Mouse (Mus musculus): ENCODE results near the gene Sdf2l1.

The Sdf2l1 gene

GRCm38 (mm10) chr16:17124119-17124870 is 7.9 kb downstream of the Sdf2l1 start:
- peak; percentile 72 for DNase-seq (ENCODE audit: low read depth, low spot score)

- DNase-seq (ENCODE audit: low read depth, low spot score), result peak; percentile 84
Measured at GRCm38 (mm10) chr16:17121569-17121968, 10.6 kb downstream of the Sdf2l1 start.

- DNase-seq (ENCODE audit: low read depth, low spot score), result no peak
Measured at GRCm38 (mm10) chr16:17117309-17117799, 14.8 kb downstream of the Sdf2l1 start.

- peak; percentile 91 for DNase-seq (ENCODE audit: low read depth, low spot score)
Measured at GRCm38 (mm10) chr16:17110771-17111743, 21.1 kb downstream of the Sdf2l1 start, which contains the start of gene Ppil2. TSS of gene Ppil2 (minus strand) at chr16:17111257.

GRCm38 (mm10) chr16:17104600-17104999 is 27.6 kb downstream of the Sdf2l1 start:
- DNase-seq (ENCODE audit: low read depth, low spot score), result no peak

- no peak for DNase-seq (ENCODE audit: low read depth, low spot score)
Measured at GRCm38 (mm10) chr16:17102630-17103220, 29.5 kb downstream of the Sdf2l1 start.

- no peak for DNase-seq (ENCODE audit: low read depth, low spot score)
Measured at GRCm38 (mm10) chr16:17096938-17097337, 35.2 kb downstream of the Sdf2l1 start.

GRCm38 (mm10) chr16:17088346-17088745 is 43.8 kb downstream of the Sdf2l1 start:
- DNase-seq (ENCODE audit: low read depth, low spot score), result no peak

GRCm38 (mm10) chr16:17086669-17087193 is 45.5 kb downstream of the Sdf2l1 start:
- no peak for DNase-seq (ENCODE audit: low read depth, low spot score)

- no peak for DNase-seq (ENCODE audit: low read depth, low spot score)
Measured at GRCm38 (mm10) chr16:17086241-17086640, 45.9 kb downstream of the Sdf2l1 start.

GRCm38 (mm10) chr16:17085636-17086035 is 46.5 kb downstream of the Sdf2l1 start:
- no peak for DNase-seq (ENCODE audit: low read depth, low spot score)

GRCm38 (mm10) chr16:17082121-17082792 is 49.9 kb downstream of the Sdf2l1 start:
- no peak for DNase-seq (ENCODE audit: low read depth, low spot score)

All from R1 (cell line).